Mouse (Mus musculus) thymus, adult 2 months (tissue): ENCODE results near the gene Smyd4.

Experiments
- CTCF ChIP-seq: fragments of 200-500 bp; IDR thresholded peaks from 2 replicates; pipeline ENCODE4 v1.5.1; 2012; ENCODE audit warnings: mild to moderate bottlenecking, control low read depth, low read length, moderate library complexity, borderline replicate concordance; ENCODE audit not compliant: control insufficient read depth, poor library complexity, insufficient read depth; ENCODE audit errors: extremely low read depth
- POLR2A ChIP-seq: fragments of 200-500 bp; IDR thresholded peaks from 2 replicates; pipeline ENCODE4 v1.6.1; 2012; ENCODE audit warnings: mild to moderate bottlenecking, low read length, control low read depth, moderate library complexity; ENCODE audit not compliant: control insufficient read depth, poor library complexity, insufficient read depth; ENCODE audit errors: extremely low read depth

DNA sequence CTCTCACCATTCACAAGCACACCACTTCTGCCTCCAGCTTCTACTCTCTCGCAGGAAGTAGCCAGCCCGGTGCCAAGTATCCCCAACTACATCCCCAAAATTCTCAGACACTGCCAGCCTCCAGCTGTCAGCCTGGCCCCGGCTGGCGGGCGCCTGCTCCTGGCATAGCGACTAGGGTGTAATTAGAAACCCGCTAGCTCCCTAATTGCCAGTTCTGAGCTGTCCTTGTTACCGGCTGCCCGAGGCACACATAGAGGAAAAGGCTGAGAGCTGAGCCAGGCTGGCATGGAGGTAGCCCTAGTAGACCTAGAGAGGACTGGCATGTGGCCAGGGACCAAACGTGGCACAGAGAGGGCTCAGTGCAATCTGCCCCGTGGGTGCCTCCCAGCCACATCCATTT, 83.1 kb downstream of the Smyd4 start:
- TF ChIP-seq CTCF (no peak), POLR2A (no peak)
